Mouse (Mus musculus) lung, postnatal 0 days (tissue): ENCODE data around the gene Mdm2. TPM values are rescaled to one million over a fixed set of nuclear protein-coding genes. Genes with fewer than 3 reads are reported as not detected.
A peak's percentile ranks its signal among the peaks of the same experiment; 100 is the strongest.

Source experiments
- ATAC-seq: fragments of 200-750 bp; cut with Nextera tagmentation; 2 replicates; pipeline ENCODE4 v1.8.0; 2017; ENCODE audit warnings: moderate library complexity
- DNase-seq: peaks from one replicate; pipeline ENCODE4 v3.0.0-alpha.2; 2016; ENCODE audit warnings: low spot score
- H3K27ac ChIP-seq: fragments of 300-500 bp; sonication (generic); 2 replicates; pipeline ENCODE4 v1.5.1; 2014; ENCODE audit warnings: antibody characterized with exemption, mild to moderate bottlenecking, low read length, mixed read lengths
- H3K27me3 ChIP-seq: fragments of 300-500 bp; sonication (generic); replicated peaks from 2 replicates; pipeline ENCODE4 v1.6.1; 2014; ENCODE audit warnings: low read length, mixed read lengths; ENCODE audit not compliant: insufficient read depth
- H3K36me3 ChIP-seq: fragments of 300-500 bp; sonication (generic); 2 replicates; pipeline ENCODE4 v1.6.1; 2014; ENCODE audit warnings: low read length, mixed read lengths; ENCODE audit not compliant: insufficient read depth
- H3K4me1 ChIP-seq: fragments of 300-500 bp; sonication (generic); 2 replicates; pipeline ENCODE4 v1.6.1; 2014; ENCODE audit warnings: antibody characterized with exemption, low read depth, low read length, mixed read lengths; ENCODE audit not compliant: insufficient read depth
- H3K4me2 ChIP-seq: fragments of 300-500 bp; sonication (generic); replicated peaks from 2 replicates; pipeline ENCODE4 v1.6.1; 2014; ENCODE audit warnings: low read depth, mild to moderate bottlenecking, low read length, moderate library complexity, mixed read lengths
- H3K4me3 ChIP-seq: fragments of 300-500 bp; sonication (generic); 2 replicates; pipeline ENCODE4 v1.5.1; 2014; ENCODE audit warnings: low read depth, low read length
- H3K9ac ChIP-seq: fragments of 300-500 bp; sonication (generic); replicated peaks from 2 replicates; pipeline ENCODE4 v1.6.1; 2014; ENCODE audit warnings: low read depth, mild to moderate bottlenecking
- H3K9me3 ChIP-seq: fragments of 300-500 bp; sonication (generic); 2 replicates; pipeline ENCODE4 v1.6.1; 2016; ENCODE audit warnings: low read length, mixed read lengths
- CTCF ChIP-seq: IDR thresholded peaks from 2 replicates; pipeline ENCODE4 v1.5.1; 2016; ENCODE audit warnings: antibody characterized with exemption, mild to moderate bottlenecking
- EP300 ChIP-seq: IDR thresholded peaks from 2 replicates; pipeline ENCODE4 v1.6.1; 2016; ENCODE audit warnings: antibody characterized with exemption, mild to moderate bottlenecking, control low read depth
- WGBS: fragments of 180-500 bp; shearing (Covaris S2); extraction: QIAGEN DNeasy Blood & Tissue Kit; methylation state at CpG from one replicate; pipeline ENCODE4 v1.1.7; 2014; 5-methylcytosine and 5-hydroxymethylcytosine counted together
- polyA plus RNA-seq: library from polyadenylated mRNA; unstranded; fragments of >200 nt; fragmentation: Nextera tagmentation; extraction: Ambion mirVana; gene quantifications from 2 replicates; pipeline ENCODE4 v1.2.1, GENCODE M21; 2015

Gene Mdm2
- polyA plus RNA-seq, 1 experiment from 2014 or later, result 22.7 TPM

GRCm38 (mm10) chr10:117644828-117645227 is 65.7 kb downstream of the Mdm2 start:
- TF ChIP-seq CTCF (no peak), EP300 (no peak)
- Histone ChIP-seq H3K9me3 (no peaks in the 10 kb centered on the region), H3K4me2 (no peak overlapping the region), H3K9ac (no peak overlapping the region), H3K27ac (no peak overlapping the region), H3K27me3 (no peaks in the 10 kb centered on the region), H3K4me3 (no peak overlapping the region), H3K4me1 (peaks cover 5% of the 10 kb centered on the region; the same call in 1 of the 2 replicates), H3K36me3 (no peaks in the 10 kb centered on the region)
- DNase-seq (no peak), ATAC-seq (no peak)
- 82% methylated on average over 11 of the region's 11 CpGs for WGBS

- H3K27me3 ChIP-seq, result no peaks in the 10 kb centered on the region
- 79% methylated on average over 8 of the region's 8 CpGs for WGBS
- DNase-seq (no peak), ATAC-seq (no peak)
- no peak overlapping the region for H3K4me2 ChIP-seq
- H3K27ac ChIP-seq, result no peak overlapping the region
- H3K36me3 ChIP-seq, result no peaks in the 10 kb centered on the region
- no peaks in the 10 kb centered on the region for H3K9me3 ChIP-seq
- H3K4me1 ChIP-seq, result peaks cover 5% of the 10 kb centered on the region; the same call in 1 of the 2 replicates
- TF ChIP-seq EP300, result no peak
- TF ChIP-seq CTCF, result no peak
- H3K4me3 ChIP-seq, result no peak overlapping the region
- H3K9ac ChIP-seq, result no peak overlapping the region
Observed at GRCm38 (mm10) chr10:117644429-117644748, 66.2 kb downstream of the Mdm2 start.

- Histone ChIP-seq H3K36me3 (no peaks in the 10 kb centered on the region), H3K9me3 (no peaks in the 10 kb centered on the region), H3K4me3 (no peak overlapping the region), H3K4me1 (peaks cover 5% of the 10 kb centered on the region; the same call in 1 of the 2 replicates), H3K27me3 (no peaks in the 10 kb centered on the region), H3K9ac (no peak overlapping the region), H3K4me2 (no peak overlapping the region), H3K27ac (no peak overlapping the region)
- DNase-seq, result no peak
- ATAC-seq, result no peak
- TF ChIP-seq CTCF (no peak), EP300 (no peak)
- WGBS, result 82% methylated on average over 12 of the region's 12 CpGs
Observed at GRCm38 (mm10) chr10:117643711-117644428, 66.7 kb downstream of the Mdm2 start.

GRCm38 (mm10) chr10:117643302-117643701 is 67.3 kb downstream of the Mdm2 start:
- WGBS, result 68% methylated on average over 6 of the region's 6 CpGs
- DNase-seq (no peak), ATAC-seq (peak; percentile 47)
- Histone ChIP-seq H3K9me3 (no peaks in the 10 kb centered on the region), H3K36me3 (no peaks in the 10 kb centered on the region), H3K9ac (no peak overlapping the region), H3K27ac (no peak overlapping the region), H3K27me3 (no peaks in the 10 kb centered on the region), H3K4me1 (peaks cover 5% of the 10 kb centered on the region; the same call in 1 of the 2 replicates), H3K4me2 (no peak overlapping the region), H3K4me3 (no peak overlapping the region)
- TF ChIP-seq EP300 (0 out of 2 replicates have a peak, but pooled peaks have one; percentile 14), CTCF (no peak)

- ATAC-seq (no peak), DNase-seq (no peak)
- Histone ChIP-seq H3K36me3 (no peaks in the 10 kb centered on the region), H3K9me3 (no peaks in the 10 kb centered on the region), H3K9ac (no peak overlapping the region), H3K4me2 (no peak overlapping the region), H3K27me3 (no peaks in the 10 kb centered on the region), H3K4me1 (peaks cover 5% of the 10 kb centered on the region; the same call in 1 of the 2 replicates), H3K4me3 (no peak overlapping the region), H3K27ac (no peak overlapping the region)
- WGBS, result 81% methylated on average over 15 of the region's 15 CpGs
- TF ChIP-seq EP300 (no peak), CTCF (no peak)
Observed at GRCm38 (mm10) chr10:117642491-117643262, 67.9 kb downstream of the Mdm2 start.

GRCm38 (mm10) chr10:117642201-117642450 is 68.4 kb downstream of the Mdm2 start:
- no peak overlapping the region for H3K27ac ChIP-seq
- no peak for ATAC-seq
- no peak overlapping the region for H3K9ac ChIP-seq
- H3K4me2 ChIP-seq, result no peak overlapping the region
- no peaks in the 10 kb centered on the region for H3K9me3 ChIP-seq
- TF ChIP-seq CTCF, result no peak
- H3K36me3 ChIP-seq, result no peaks in the 10 kb centered on the region
- H3K4me1 ChIP-seq, result peaks cover 5% of the 10 kb centered on the region; the same call in 1 of the 2 replicates
- WGBS, result 83% methylated on average over 9 of the region's 9 CpGs
- no peak overlapping the region for H3K4me3 ChIP-seq
- DNase-seq, result no peak
- H3K27me3 ChIP-seq, result no peaks in the 10 kb centered on the region
